Mouse (Mus musculus) forebrain, embryonic 13.5 days (tissue): ENCODE measurements around the gene Vmn2r18. TPM values are rescaled to one million over a fixed set of nuclear protein-coding genes. Genes with fewer than 3 reads are reported as not detected.

Experiments
- ATAC-seq: fragments of 200-750 bp; cut with Nextera tagmentation; 2 replicates; pipeline ENCODE4 v1.8.0; 2017
- H3K27ac ChIP-seq: fragments of 300-500 bp; sonication (generic); 2 replicates; pipeline ENCODE4 v1.5.1; 2015; ENCODE audit warnings: inconsistent platforms, mild to moderate bottlenecking, moderate library complexity
- H3K27me3 ChIP-seq: fragments of 300-500 bp; sonication (generic); 2 replicates; pipeline ENCODE4 v1.6.1; 2015; ENCODE audit warnings: mild to moderate bottlenecking, inconsistent platforms
- H3K36me3 ChIP-seq: fragments of 300-500 bp; sonication (generic); 2 replicates; pipeline ENCODE4 v1.6.1; 2015; ENCODE audit warnings: mild to moderate bottlenecking, inconsistent platforms; ENCODE audit not compliant: poor library complexity, severe bottlenecking
- H3K4me1 ChIP-seq: fragments of 300-500 bp; sonication (generic); 2 replicates; pipeline ENCODE4 v1.6.1; 2015; ENCODE audit warnings: inconsistent platforms
- H3K4me2 ChIP-seq: fragments of 300-500 bp; sonication (generic); 2 replicates; pipeline ENCODE4 v1.6.1; 2015; ENCODE audit warnings: inconsistent platforms, mild to moderate bottlenecking, moderate library complexity
- H3K4me3 ChIP-seq: fragments of 300-500 bp; sonication (generic); 2 replicates; pipeline ENCODE4 v1.5.1; 2015; ENCODE audit warnings: mild to moderate bottlenecking, inconsistent platforms
- H3K9ac ChIP-seq: fragments of 300-500 bp; sonication (generic); 2 replicates; pipeline ENCODE4 v1.6.1; 2015; ENCODE audit warnings: mild to moderate bottlenecking, inconsistent platforms
- H3K9me3 ChIP-seq: fragments of 300-500 bp; sonication (generic); replicated peaks from 2 replicates; pipeline ENCODE4 v1.6.1; 2016; ENCODE audit warnings: inconsistent platforms
- WGBS: fragments of 180-500 bp; shearing (Covaris S2); methylation state at CpG from one replicate; pipeline ENCODE4 v1.1.7; 2015; 5-methylcytosine and 5-hydroxymethylcytosine counted together
- polyA plus RNA-seq: library from polyadenylated mRNA; unstranded; fragments of >200 nt; fragmentation: Nextera tagmentation; extraction: Ambion mirVana; gene quantifications from 2 replicates; pipeline ENCODE4 v1.2.1, GENCODE M21; 2015

The Vmn2r18 gene
- 0.05 and 0.12 TPM in 2 replicates for polyA plus RNA-seq

- Histone ChIP-seq H3K4me2 (no peak within 1 kb of the TSS), H3K9me3 (no peaks in the 10 kb centered on the region), H3K27ac (no peak within 1 kb of the TSS), H3K9ac (no peak within 1 kb of the TSS), H3K4me3 (no peak within 1 kb of the TSS), H3K36me3 (no peaks in the 10 kb centered on the region), H3K27me3 (no peaks in the 10 kb centered on the region), H3K4me1 (no peaks in the 10 kb centered on the region)
- no peak for ATAC-seq
- WGBS: 91% methylated on average over 3 of the region's 3 CpGs
Measured at GRCm38 (mm10) chr5:151605921-151606320, at the start of gene Vmn2r18. Gene Vmn2r18, minus strand, starts transcription at chr5:151606021.

GRCm38 (mm10) chr5:151651411-151651784, 45.6 kb upstream of the Vmn2r18 start:
- ATAC-seq: 0 out of 2 replicates have a peak, but pooled peaks have one; percentile 2
- H3K9ac ChIP-seq: no peak overlapping the region

GRCm38 (mm10) chr5:151650700-151651410, 45.0 kb upstream of the Vmn2r18 start, which contains the start of gene Rfc3:
Gene Rfc3, minus strand, starts transcription at chr5:151651242.
- peaks cover 12% of the 10 kb centered on the region for H3K4me1 ChIP-seq
- peak within 1 kb of the TSS; percentile 75 for H3K27ac ChIP-seq
- peaks cover 35% of the 10 kb centered on the region for H3K36me3 ChIP-seq
- H3K9ac ChIP-seq: peak within 1 kb of the TSS; percentile 85
- ATAC-seq: peak; percentile 99
- H3K9me3 ChIP-seq: no peaks in the 10 kb centered on the region
- peak within 1 kb of the TSS; percentile 69 for H3K4me3 ChIP-seq
- WGBS: under 1% methylated on average over 40 of the region's 42 CpGs
- peak within 1 kb of the TSS; percentile 76 for H3K4me2 ChIP-seq
- H3K27me3 ChIP-seq: no peaks in the 10 kb centered on the region

More at GRCm38 (mm10) chr5:151651411-151651784, 45.6 kb upstream of the Vmn2r18 start:
- Histone ChIP-seq H3K27me3 (no peaks in the 10 kb centered on the region), H3K9me3 (no peaks in the 10 kb centered on the region), H3K4me2 (peak overlapping the region; percentile 76), H3K36me3 (peaks cover 29% of the 10 kb centered on the region), H3K4me1 (peaks cover 12% of the 10 kb centered on the region), H3K4me3 (peak overlapping the region; percentile 69; the same call in 1 of the 2 replicates), H3K27ac (no peak overlapping the region; the same call in 1 of the 2 replicates)
- 66% methylated on average over 3 of the region's 3 CpGs for WGBS

GRCm38 (mm10) chr5:151644845-151645244, 39.0 kb upstream of the Vmn2r18 start:
- 93% methylated on average over 7 of the region's 7 CpGs for WGBS
- ATAC-seq: no peak
- no peak overlapping the region for H3K4me2 ChIP-seq

GRCm38 (mm10) chr5:151642867-151643266, 37.0 kb upstream of the Vmn2r18 start:
- Histone ChIP-seq H3K9ac (no peak overlapping the region), H3K4me3 (no peak overlapping the region), H3K27me3 (no peaks in the 10 kb centered on the region), H3K36me3 (peaks cover 80% of the 10 kb centered on the region), H3K27ac (no peak overlapping the region), H3K4me2 (no peak overlapping the region), H3K4me1 (no peaks in the 10 kb centered on the region), H3K9me3 (no peaks in the 10 kb centered on the region)
- ATAC-seq: no peak
- WGBS: 93% methylated on average over 5 of the region's 5 CpGs

More at GRCm38 (mm10) chr5:151644845-151645244, 39.0 kb upstream of the Vmn2r18 start:
- Histone ChIP-seq H3K27ac (no peak overlapping the region), H3K27me3 (no peaks in the 10 kb centered on the region), H3K9me3 (no peaks in the 10 kb centered on the region), H3K9ac (no peak overlapping the region), H3K36me3 (peaks cover 94% of the 10 kb centered on the region), H3K4me3 (no peak overlapping the region), H3K4me1 (peaks cover 7% of the 10 kb centered on the region)

GRCm38 (mm10) chr5:151642102-151642501, 36.3 kb upstream of the Vmn2r18 start:
- H3K27ac ChIP-seq: no peak overlapping the region
- H3K27me3 ChIP-seq: no peaks in the 10 kb centered on the region
- no peaks in the 10 kb centered on the region for H3K4me1 ChIP-seq
- 100% methylated on average over 1 of the region's 1 CpGs for WGBS
- no peak for ATAC-seq
- no peaks in the 10 kb centered on the region for H3K9me3 ChIP-seq
- no peak overlapping the region for H3K9ac ChIP-seq
- no peak overlapping the region for H3K4me3 ChIP-seq
- H3K36me3 ChIP-seq: peaks cover 73% of the 10 kb centered on the region
- no peak overlapping the region for H3K4me2 ChIP-seq

GRCm38 (mm10) chr5:151601696-151602095, 4.1 kb downstream of the Vmn2r18 start:
- Histone ChIP-seq H3K4me1 (no peaks in the 10 kb centered on the region), H3K27me3 (no peaks in the 10 kb centered on the region), H3K27ac (no peak overlapping the region), H3K4me3 (no peak overlapping the region), H3K9me3 (no peaks in the 10 kb centered on the region), H3K9ac (no peak overlapping the region), H3K36me3 (no peaks in the 10 kb centered on the region), H3K4me2 (no peak overlapping the region)
- WGBS: 47% methylated on average over 1 of the region's 1 CpGs
- ATAC-seq: no peak

Other genes with a start within 250 kb of the Vmn2r18 start
- not detected in 2 replicates for gene Gm42906, start 177.9 kb downstream of the Vmn2r18 start, polyA plus RNA-seq
- 121 TPM in 2 replicates for gene Rfc3, start 45.2 kb upstream of the Vmn2r18 start, polyA plus RNA-seq